Mouse (Mus musculus): ENCODE results near the gene Slc30a2. TPM values are rescaled to one million over a fixed set of nuclear protein-coding genes. Genes with fewer than 3 reads are reported as not detected.
"Not testable (repeated sequence)": the region's sequence is repeated elsewhere in the genome, so short reads cannot be mapped to it uniquely, and the experiment has no call there.

The Slc30a2 gene
- polyA plus RNA-seq (2012; rRNA removed), result 32.3 and 33.3 TPM in 2 replicates

GRCm38 (mm10) chr4:134343071-134344031 lies at the start of gene Slc30a2:
Slc30a2 (plus strand) TSS chr4:134343181.
- no peaks in the 10 kb centered on the region for H3K36me3 ChIP-seq (ENCODE audit: control insufficient read depth, insufficient read depth, low read length)
- no peaks in the 10 kb centered on the region for H3K27me3 ChIP-seq (replicated peaks; ENCODE audit: control insufficient read depth, insufficient read depth, low read length)
- peak within 1 kb of the TSS; percentile 55 for H3K4me3 ChIP-seq (ENCODE audit: insufficient read depth, low read depth, low read length)
- peak; percentile 86 for DNase-seq
- 3% methylated on average over 60 of the region's 61 CpGs for WGBS
- H3K27ac ChIP-seq (ENCODE audit: insufficient read depth, low read depth, low read length), result peak within 1 kb of the TSS; percentile 92
- H3K4me1 ChIP-seq (ENCODE audit: control insufficient read depth, insufficient read depth, low read length), result peaks cover 10% of the 10 kb centered on the region; the same call in 1 of the 2 replicates
- TF ChIP-seq CTCF (conservative IDR thresholded peaks at IDR 0.05; ENCODE audit: insufficient read depth, insufficient read length, low read depth, low read length), result no peak
- TF ChIP-seq POLR2A (IDR thresholded peaks at IDR 0.05; ENCODE audit: low read depth, low read length), result no peak

- no peak overlapping the region for H3K27ac ChIP-seq (ENCODE audit: insufficient read depth, low read depth, low read length)
- WGBS, result 59% methylated on average over 9 of the region's 9 CpGs
- no peak for DNase-seq
- H3K27me3 ChIP-seq (replicated peaks; ENCODE audit: control insufficient read depth, insufficient read depth, low read length), result no peaks in the 10 kb centered on the region
- TF ChIP-seq CTCF (conservative IDR thresholded peaks at IDR 0.05; ENCODE audit: insufficient read depth, insufficient read length, low read depth, low read length), result no peak
- no peak for TF ChIP-seq POLR2A (IDR thresholded peaks at IDR 0.05; ENCODE audit: low read depth, low read length)
- H3K36me3 ChIP-seq (ENCODE audit: control insufficient read depth, insufficient read depth, low read length), result no peaks in the 10 kb centered on the region
- H3K4me1 ChIP-seq (ENCODE audit: control insufficient read depth, insufficient read depth, low read length), result peaks cover 7% of the 10 kb centered on the region; the same call in 1 of the 2 replicates
- H3K4me3 ChIP-seq (ENCODE audit: insufficient read depth, low read depth, low read length), result no peak overlapping the region
Measured at GRCm38 (mm10) chr4:134293692-134294163, 49.3 kb upstream of the Slc30a2 start.

- H3K4me3 ChIP-seq (ENCODE audit: insufficient read depth, low read depth, low read length); H3K27me3 ChIP-seq (replicated peaks; ENCODE audit: control insufficient read depth, insufficient read depth, low read length); H3K27ac ChIP-seq (ENCODE audit: insufficient read depth, low read depth, low read length); H3K36me3 ChIP-seq (ENCODE audit: control insufficient read depth, insufficient read depth, low read length); H3K4me1 ChIP-seq (ENCODE audit: control insufficient read depth, insufficient read depth, low read length); DNase-seq: not testable (repeated sequence)
- WGBS, result 87% methylated on average over 4 of the region's 4 CpGs
Measured at GRCm38 (mm10) chr4:134296096-134296495, 46.9 kb upstream of the Slc30a2 start.

GRCm38 (mm10) chr4:134296523-134296922 lies 46.5 kb upstream of the Slc30a2 start:
- DNase-seq, result no peak

GRCm38 (mm10) chr4:134297369-134297768 lies 45.6 kb upstream of the Slc30a2 start:
- WGBS, result 65% methylated on average over 8 of the region's 8 CpGs
- TF ChIP-seq POLR2A (IDR thresholded peaks at IDR 0.05; ENCODE audit: low read depth, low read length), result no peak
- no peak for TF ChIP-seq CTCF (conservative IDR thresholded peaks at IDR 0.05; ENCODE audit: insufficient read depth, insufficient read length, low read depth, low read length)

More at GRCm38 (mm10) chr4:134296523-134296922, 46.5 kb upstream of the Slc30a2 start:
- no peak overlapping the region for H3K27ac ChIP-seq (ENCODE audit: insufficient read depth, low read depth, low read length)
- TF ChIP-seq CTCF (conservative IDR thresholded peaks at IDR 0.05; ENCODE audit: insufficient read depth, insufficient read length, low read depth, low read length) (no peak), POLR2A (IDR thresholded peaks at IDR 0.05; ENCODE audit: low read depth, low read length) (no peak)
- H3K4me1 ChIP-seq (ENCODE audit: control insufficient read depth, insufficient read depth, low read length), result peaks cover 7% of the 10 kb centered on the region; the same call in 1 of the 2 replicates
- no peak overlapping the region for H3K4me3 ChIP-seq (ENCODE audit: insufficient read depth, low read depth, low read length)
- H3K27me3 ChIP-seq (replicated peaks; ENCODE audit: control insufficient read depth, insufficient read depth, low read length), result no peaks in the 10 kb centered on the region
- 89% methylated on average over 4 of the region's 4 CpGs for WGBS
- no peaks in the 10 kb centered on the region for H3K36me3 ChIP-seq (ENCODE audit: control insufficient read depth, insufficient read depth, low read length)

GRCm38 (mm10) chr4:134298626-134299497 lies 44.1 kb upstream of the Slc30a2 start:
- Histone ChIP-seq H3K4me3 (ENCODE audit: insufficient read depth, low read depth, low read length) (no peak overlapping the region), H3K27ac (ENCODE audit: insufficient read depth, low read depth, low read length) (no peak overlapping the region), H3K27me3 (replicated peaks; ENCODE audit: control insufficient read depth, insufficient read depth, low read length) (no peaks in the 10 kb centered on the region), H3K36me3 (ENCODE audit: control insufficient read depth, insufficient read depth, low read length) (no peaks in the 10 kb centered on the region), H3K4me1 (ENCODE audit: control insufficient read depth, insufficient read depth, low read length) (peaks cover 7% of the 10 kb centered on the region; the same call in 1 of the 2 replicates)
- no peak for TF ChIP-seq CTCF (conservative IDR thresholded peaks at IDR 0.05; ENCODE audit: insufficient read depth, insufficient read length, low read depth, low read length)
- no peak for TF ChIP-seq POLR2A (IDR thresholded peaks at IDR 0.05; ENCODE audit: low read depth, low read length)
- DNase-seq, result no peak
- WGBS, result 78% methylated on average over 19 of the region's 19 CpGs

More at GRCm38 (mm10) chr4:134297369-134297768, 45.6 kb upstream of the Slc30a2 start:
- Histone ChIP-seq H3K27ac (ENCODE audit: insufficient read depth, low read depth, low read length) (peak overlapping the region; percentile 54; the same call in 1 of the 2 replicates), H3K27me3 (replicated peaks; ENCODE audit: control insufficient read depth, insufficient read depth, low read length) (no peaks in the 10 kb centered on the region), H3K4me1 (ENCODE audit: control insufficient read depth, insufficient read depth, low read length) (peaks cover 7% of the 10 kb centered on the region; the same call in 1 of the 2 replicates), H3K4me3 (ENCODE audit: insufficient read depth, low read depth, low read length) (no peak overlapping the region), H3K36me3 (ENCODE audit: control insufficient read depth, insufficient read depth, low read length) (no peaks in the 10 kb centered on the region)
- DNase-seq, result peak; percentile 69
